Mouse (Mus musculus) layer of hippocampus, postnatal 36 days (tissue): ENCODE measurements around the gene Ptbp3. TPM values are rescaled to one million over a fixed set of nuclear protein-coding genes. Genes with fewer than 3 reads are reported as not detected.
"Not testable (repeated sequence)": the region's sequence is repeated elsewhere in the genome, so short reads cannot be mapped to it uniquely, and the experiment has no call there.

Experiments
- DNase-seq, 2 experiments: peaks; one replicate each; pipeline ENCODE4 v3.0.0; 2022
- total RNA-seq, 2 experiments: library from RNA; stranded (reverse); gene quantifications; 2 replicates each; pipeline ENCODE4 v1.2.3; 2021

Gene Ptbp3
- total RNA-seq = 10 to 100 TPM; 35.1 to 39.8 TPM

- peak; percentile 84 to 86 for DNase-seq
Measured at GRCm38 (mm10) chr4:59549175-59549976, at the start of gene Ptbp3. Ptbp3 (minus strand) TSS chr4:59549364.

GRCm38 (mm10) chr4:59596556-59596955 is 47.4 kb upstream of the Ptbp3 start:
- no peak for DNase-seq

DNA sequence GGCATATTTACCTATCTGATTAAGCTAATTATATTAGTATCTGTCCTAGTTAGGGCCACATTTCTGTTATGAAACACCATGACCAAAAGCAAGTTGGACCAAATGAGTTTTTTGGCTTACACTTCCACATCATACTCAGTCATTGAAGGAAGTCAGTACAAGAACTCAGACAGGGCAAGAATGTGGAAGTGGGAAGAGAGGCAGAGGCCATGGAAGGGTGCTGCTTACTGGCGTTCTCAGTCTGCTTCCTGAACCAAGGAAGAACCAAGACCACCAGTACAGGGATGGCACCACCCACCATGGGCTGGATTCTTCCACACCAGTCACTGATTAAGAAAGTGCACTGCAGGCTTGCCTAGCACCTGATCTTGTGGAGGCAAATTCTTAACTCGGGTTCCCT is 45.5 kb upstream of the Ptbp3 start:
- DNase-seq = no peak

- DNase-seq = no peak
Measured at GRCm38 (mm10) chr4:59587872-59588226, 38.7 kb upstream of the Ptbp3 start.

GRCm38 (mm10) chr4:59587215-59587871 is 38.2 kb upstream of the Ptbp3 start:
- DNase-seq = no peak

DNA sequence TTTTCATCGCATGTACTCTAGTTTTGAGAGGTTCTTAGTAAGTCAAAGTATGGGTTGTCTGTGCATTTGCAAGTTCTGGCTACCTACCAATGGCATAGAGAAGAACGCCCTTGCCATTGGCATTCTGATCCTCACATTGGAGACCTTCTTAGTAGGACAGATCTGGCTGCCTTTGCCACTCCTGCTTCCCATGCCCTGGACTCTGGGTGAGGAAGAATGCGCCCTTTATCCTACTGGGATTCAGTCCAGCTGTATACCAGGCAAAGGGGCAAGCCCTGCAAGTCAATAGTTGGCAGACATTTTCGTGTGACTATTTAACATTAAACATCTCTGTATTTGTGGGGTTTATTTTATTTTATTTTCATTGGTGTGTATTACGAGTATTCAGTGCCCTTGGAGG is 35.9 kb upstream of the Ptbp3 start:
- DNase-seq = no peak

DNA sequence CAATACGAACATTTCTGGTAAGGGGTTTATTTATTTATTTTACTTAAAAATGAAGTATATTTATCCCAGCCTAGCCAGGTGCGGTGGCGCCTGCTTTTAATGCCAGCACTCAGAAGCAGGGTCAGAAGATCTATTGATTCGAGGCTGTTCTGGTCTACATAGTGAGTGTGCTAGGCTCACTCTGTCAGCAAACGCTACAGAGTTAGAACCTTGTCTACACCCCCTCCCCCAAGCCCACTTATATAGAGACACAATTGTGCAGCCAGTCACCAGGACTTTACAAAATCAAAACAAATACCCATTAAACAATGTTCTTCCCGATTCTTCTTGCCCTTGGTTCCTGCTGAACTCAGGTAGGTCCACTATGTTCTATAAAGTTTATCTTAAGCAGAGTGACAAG is 33.0 kb upstream of the Ptbp3 start:
- no peak for DNase-seq

DNA sequence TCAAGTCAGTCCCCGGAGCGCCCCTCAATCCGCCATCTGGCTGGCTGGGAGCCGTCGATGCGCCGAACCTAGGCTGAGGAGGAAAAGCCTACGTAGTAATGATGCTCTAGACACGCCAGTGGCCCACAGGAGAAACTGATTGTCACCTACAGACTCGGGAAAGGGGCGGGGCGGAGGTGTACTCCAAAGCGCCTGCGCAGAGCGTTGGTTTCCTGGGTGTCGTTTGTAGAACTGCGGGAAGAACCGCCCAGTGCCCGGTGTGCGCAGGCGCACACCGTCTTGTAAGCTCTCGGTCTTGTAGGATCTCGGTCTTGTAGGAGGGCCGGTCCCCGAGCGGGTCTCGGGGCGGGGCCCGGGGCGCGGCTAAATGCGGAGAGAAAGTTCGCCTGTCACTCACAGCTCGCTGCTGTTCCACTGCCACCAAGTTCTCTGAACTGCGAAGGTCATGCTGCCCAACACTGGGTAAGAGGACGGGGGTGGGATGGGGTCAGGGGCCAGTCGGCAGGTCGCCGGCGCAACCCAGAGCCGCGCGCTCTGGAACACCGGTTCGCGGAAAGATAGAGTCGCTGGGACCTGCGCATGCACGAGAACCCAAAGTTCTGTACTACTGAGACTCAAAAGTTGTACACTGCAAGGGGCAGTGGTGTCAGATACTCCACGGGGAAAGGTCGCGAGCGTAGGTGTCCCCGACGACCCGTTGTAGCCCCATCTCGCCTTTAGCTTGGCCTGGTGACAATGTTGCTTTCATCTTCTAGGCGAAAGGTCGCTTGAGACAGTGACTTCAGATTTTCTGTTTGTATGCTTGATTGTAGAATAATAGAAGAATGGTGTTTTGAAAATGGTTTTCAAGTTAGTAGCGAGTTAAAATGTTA is 32.4 kb upstream of the Ptbp3 start, which contains the start of gene Hsdl2:
Gene Hsdl2 (plus strand): TSS at position 250 of the 872 bp plus-strand sequence.
- DNase-seq = peak; percentile 97 to 98

DNA sequence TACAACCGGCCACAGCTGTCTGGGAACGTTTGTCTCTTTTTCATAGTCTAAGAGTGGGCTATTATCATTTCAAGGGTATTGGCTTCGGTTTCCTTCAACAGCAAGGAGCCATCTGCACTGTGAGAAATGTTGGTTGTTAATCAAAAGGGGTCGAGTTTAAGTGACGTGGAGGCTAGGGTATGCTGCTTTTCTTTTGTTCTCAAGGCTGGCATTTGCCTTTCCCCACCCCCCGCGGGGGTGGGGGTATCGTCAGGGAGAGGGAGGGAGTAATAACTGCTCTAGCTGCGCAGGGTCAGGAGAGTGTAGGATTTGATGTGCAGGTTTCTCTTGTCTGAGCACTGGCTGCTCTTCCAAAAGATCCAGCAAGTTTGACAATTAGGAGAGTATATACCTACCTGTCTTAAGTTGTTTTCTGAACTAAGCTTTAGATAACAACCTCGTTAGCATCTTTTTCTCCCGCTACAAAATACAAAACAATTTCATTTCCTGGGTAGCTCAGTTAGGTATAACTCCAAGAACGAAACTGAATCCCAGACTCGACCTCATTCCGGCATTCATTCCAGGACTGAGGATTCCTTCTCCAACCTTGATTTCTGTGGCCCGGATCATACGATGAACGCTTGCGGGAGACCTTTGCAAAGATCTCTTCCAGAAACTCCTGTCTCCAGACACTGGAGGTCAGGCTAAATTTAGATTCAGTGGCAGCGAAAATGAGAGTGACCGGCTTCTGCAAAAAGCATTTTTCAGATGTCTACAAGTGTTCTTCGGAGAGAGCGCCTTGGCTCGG is 31.5 kb upstream of the Ptbp3 start:
- peak; percentile 20 to 23 for DNase-seq

- no peak for DNase-seq
Measured at GRCm38 (mm10) chr4:59575184-59575958, 26.2 kb upstream of the Ptbp3 start.

GRCm38 (mm10) chr4:59572521-59573118 is 23.5 kb upstream of the Ptbp3 start:
- DNase-seq = no peak

GRCm38 (mm10) chr4:59570519-59570918 is 21.4 kb upstream of the Ptbp3 start:
- not testable (repeated sequence) for DNase-seq

DNA sequence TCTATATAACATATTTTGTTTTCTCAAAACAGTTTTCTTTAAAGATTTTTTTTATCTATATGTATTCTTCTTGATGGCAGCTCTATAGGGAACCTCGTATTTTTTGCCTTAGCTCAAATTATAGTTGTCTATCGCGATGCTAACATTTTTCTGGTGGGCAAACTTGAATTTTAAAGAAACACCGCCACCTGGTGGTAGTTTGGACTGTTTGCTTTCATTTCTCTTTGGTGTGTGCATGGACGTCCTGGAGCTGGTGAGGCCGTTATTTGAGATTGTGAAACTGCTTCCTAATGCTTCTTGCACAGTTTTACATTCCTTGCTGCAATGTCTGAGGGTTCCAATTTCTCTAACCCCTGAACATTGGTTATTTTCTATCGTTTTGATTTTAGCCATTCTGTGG is 20.4 kb upstream of the Ptbp3 start:
- peak; percentile 53 to 68 for DNase-seq

GRCm38 (mm10) chr4:59567576-59568260 is 18.6 kb upstream of the Ptbp3 start:
- no peak for DNase-seq

GRCm38 (mm10) chr4:59565571-59566188 is 16.5 kb upstream of the Ptbp3 start:
- no peak for DNase-seq

DNA sequence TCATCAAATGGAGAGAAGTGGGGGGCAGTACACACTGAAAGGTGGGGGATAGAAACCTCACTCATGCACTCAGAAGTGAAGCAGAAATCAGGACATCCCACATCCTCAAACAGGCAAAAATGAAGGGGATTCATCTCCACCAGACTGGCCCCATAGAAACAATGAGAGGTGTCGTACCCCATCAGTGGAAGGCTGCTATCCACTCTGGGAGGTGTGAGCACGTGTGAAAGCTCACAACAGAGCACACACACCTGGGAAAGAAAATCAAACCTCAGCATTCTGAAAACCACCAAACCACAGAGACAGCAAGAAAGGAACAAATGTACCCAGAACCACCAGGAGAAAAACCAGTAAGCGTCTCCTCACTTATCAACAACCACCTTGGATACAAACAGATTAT is 15.0 kb upstream of the Ptbp3 start:
- DNase-seq = no peak

DNA sequence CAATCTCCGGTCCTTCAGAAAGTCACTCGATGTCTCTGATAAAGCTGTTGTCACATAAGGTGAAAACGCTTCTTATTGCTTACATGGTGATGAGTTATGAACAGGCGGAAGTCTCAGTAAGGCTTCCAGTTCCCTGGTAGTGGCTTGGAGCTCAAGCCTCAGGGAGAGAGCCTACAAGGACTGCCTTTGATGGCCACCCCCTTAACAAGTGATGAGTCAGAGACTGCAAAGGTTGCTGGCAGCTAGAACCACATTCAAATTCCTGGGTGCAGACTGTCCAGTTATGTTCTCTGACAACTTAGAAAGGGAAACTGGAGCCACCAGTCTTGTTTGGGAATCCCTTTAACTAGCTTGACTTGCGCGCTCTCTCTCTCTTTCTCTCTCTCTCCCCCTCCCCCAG is 11.0 kb upstream of the Ptbp3 start:
- DNase-seq = no peak

GRCm38 (mm10) chr4:59558096-59558720 is 9.0 kb upstream of the Ptbp3 start:
- no peak for DNase-seq

DNA sequence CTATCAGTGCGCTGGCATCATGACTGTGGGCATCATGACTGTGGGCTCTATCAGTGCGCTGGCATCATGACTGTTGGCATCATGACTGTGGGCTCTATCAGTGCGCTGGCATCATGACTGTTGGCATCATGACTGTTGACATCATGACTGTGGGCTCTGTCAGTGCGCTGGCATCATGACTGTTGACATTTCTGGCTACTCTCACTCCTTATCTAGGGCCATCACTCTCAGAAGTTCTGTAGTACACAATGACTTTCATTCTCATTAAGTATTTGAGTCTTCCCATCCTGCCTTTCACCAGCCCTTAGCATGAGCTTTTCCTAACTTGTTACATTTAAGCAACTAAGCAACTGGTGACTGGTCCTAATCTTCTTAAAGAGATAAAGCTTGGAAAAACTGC is 8.2 kb upstream of the Ptbp3 start:
- not testable (repeated sequence) for DNase-seq
